Mouse (Mus musculus): ENCODE measurements around the gene Arhgap27.
"Not testable (repeated sequence)": the region's sequence is repeated elsewhere in the genome, so short reads cannot be mapped to it uniquely, and the experiment has no call there.

The Arhgap27 gene

DNA sequence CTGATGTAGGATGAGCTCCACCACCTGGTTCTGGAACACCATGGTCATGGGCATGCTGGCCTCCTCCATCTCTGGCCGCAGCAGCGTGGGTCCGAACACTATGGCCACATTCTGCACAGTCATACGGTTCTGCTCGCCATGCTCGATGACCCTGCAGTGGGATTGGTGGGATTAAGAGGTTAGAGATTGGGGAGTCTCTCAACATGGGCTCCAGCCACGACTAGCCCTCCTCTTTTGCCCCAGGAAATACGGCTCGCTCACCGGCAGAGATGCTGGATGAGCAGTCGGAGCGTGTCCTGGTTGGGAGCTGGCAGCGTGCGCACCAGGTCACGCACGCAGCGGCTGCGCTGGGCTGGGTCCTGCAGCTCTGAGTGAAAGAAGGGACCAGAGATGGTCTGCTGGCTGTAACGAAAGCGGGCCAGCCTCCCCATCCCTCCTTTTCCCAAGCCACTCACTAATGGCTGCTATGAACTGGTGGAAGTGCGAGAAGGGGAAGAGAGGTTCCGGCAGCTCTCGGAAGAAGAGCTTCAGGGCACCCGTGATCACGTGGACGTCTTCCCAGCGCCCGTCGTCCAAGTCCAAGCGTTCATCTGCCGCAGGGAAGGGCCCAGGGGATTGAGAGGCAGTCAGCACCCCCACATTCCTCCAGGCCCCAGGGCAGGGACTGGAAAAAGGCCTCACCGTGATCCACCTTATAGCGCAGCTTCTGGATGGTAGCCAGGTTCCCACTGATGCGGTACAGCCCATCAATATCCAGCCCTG lies 30.4 kb downstream of the Arhgap27 start:
- DNase-seq (ENCODE audit: low spot score): no peak

DNA sequence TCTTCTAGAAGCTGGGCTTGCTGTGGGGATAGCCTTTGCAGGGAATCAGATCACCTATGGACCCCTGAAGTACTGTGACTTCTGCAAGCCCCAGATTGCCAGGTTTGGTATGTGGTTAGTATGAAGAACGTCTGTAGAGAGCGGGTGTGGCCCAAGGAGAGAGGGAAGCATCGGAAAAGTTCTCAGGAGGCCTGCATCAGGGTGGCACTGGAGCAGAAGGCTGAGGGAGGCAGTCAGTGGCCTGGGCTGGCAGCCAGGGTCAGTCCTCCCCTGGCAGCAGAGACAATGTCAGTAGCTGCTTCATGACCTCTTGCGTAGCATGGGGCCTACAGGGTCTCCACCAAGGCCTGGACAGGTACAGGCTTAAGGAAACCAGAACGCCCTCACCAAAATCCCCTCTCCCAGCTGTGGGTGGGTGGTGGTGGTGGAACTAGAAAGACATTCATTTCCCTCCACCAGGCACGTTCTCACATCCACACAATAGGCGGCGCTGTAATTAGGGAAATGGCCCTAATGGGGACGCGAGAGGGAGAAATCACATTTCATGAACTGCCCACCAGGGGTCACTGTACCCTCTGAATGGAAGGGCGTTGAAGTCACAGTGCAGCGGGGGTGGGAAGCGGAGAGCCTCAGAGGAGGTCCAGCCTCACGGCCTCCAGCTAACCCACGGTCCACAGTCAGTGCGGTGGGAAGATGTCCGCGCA lies 31.2 kb downstream of the Arhgap27 start:
- peak; percentile 88 for DNase-seq (ENCODE audit: low spot score)

DNA sequence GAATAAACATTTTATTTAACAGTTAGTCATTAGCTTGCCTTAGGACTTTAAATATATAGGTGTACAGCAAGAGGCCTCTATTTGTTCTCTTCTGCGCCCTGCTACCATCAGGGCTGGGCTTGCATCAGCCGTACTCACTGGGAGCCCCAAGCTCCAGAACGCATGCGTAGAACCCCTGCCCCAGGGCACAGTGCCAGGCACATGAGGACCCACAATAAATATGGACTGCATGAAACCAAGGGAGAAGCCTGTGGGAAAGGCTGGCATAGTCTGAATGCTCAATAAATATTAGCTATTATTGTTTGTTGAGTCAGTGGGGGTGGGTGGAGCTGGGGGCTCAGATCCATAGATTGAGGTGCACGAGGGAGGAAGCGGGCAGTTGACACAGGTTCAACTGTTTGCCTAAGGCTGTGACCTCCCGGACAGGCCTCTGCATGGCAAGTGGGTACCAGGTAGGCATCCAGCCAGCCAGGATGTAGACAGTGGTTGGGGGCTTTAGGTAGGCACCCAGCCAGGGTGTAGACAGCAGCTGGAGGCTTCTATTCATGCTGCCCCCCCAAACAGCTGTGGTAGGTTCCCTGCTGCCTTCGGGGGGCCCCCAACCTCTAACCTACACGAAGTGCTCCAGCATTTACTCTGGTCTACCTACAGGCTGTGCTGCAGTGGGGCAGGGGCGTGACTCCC lies 31.8 kb downstream of the Arhgap27 start:
- no peak for DNase-seq (ENCODE audit: low spot score)

DNA sequence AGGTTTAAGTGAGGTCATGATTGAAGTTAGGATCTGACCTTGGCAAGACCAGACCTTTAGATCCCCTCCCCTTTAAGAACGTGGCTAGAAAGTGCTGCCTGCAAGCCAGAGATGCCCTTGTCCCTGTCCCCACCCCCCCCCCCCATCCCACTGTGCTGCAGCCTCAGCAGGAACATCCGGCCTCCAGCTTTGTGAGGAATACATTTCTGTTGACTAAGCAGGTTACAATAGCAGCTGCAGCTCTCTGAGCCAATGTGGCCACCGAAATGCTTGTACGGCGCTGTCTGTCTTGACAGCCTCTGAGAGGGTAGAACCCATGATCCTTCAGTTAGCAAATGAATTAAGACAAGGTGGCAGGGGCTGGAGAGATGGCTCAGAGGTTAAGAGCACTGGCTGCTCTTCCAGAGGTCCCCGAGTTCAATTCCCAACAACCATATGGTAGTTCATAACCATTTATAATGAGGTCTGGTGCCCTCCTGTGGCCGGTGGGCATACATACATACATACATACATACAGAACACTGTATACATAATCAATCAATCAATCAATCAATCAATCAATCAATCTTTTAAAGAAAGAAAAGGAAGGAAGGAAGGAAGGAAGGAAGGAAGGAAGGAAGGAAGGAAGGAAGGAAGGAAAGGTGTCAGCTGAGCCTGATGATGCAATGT lies 32.7 kb downstream of the Arhgap27 start:
- no peak for DNase-seq (ENCODE audit: low spot score)

DNA sequence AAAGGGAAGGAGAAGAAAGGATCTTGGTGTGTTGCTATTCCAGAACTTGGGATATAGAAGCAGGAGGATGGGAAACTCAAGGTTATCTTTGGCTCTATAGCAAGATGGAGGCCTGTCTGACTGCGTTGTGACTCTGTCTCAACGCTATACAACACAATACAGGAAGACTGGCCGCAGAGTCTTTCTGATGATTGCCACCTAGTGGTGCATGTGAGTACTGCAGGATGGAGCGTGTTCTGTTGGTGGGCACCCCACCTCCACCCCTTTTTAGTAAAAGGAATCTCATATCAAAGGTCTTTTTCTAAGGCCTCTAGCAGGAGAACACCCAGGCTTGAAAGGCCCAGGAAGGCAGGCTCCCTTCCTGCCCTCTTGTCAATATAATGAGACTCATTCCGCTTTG lies 36.5 kb downstream of the Arhgap27 start:
- peak; percentile 79 for DNase-seq (ENCODE audit: low spot score)

DNA sequence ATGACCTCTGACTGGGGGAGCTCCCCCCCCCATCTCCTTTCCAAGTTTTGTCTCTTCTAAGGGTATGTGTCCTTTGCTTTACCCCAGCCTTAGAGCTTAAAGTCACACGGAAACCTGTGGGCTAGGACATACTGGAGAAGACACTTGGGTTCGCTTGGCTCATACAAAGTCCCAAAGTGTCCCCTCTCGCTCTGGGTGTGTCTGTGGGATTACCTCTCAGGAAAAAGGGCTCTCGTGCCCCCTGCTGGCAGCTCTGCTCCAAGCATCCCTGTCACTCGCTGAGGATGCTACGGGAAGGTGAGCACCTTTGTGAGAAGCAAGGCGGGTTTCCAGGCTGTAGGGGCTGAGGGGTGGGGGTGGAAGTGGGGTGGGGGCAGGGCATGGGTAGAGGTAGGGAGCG lies 38.3 kb downstream of the Arhgap27 start:
- DNase-seq (ENCODE audit: low spot score): peak; percentile 73

DNA sequence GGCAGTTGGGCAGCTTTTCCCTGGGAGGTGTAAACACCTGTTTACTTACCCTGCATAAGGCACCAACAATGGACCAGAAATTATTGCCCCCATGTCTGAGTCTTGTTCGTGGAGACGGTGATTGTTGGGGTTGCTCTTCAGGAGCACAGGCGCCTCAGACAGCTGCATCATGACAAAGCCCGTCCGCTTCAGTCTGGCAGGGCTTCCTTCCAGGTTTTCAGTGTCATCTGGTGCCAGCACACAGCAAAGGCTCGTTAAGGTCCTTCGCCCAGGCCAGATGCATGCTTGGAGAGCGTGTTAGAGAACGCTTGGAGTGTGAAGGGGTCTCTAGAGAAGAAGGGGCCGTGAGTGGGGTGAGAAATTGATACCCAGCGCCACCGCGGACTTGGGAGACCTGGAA lies 38.8 kb downstream of the Arhgap27 start:
- no peak for DNase-seq (ENCODE audit: low spot score)

DNA sequence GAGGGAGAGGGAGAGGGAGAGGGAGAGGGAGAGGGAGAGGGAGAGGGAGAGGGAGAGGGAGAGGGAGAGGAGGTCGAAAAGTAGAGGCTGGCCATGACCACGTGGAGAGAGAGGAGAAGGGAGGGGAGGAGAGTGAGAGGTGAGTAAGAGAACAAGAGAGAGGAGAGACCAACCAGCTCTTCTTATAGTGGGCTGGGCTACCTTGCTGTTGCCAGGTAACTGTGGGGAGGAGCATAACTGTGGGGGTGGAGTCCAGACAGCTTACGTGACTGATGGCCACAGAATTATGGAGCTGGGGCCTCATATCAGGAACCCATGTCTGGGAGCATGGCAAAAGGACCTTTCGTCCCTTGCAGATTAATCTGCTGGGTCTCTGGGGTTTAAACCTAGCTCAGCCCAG lies 40.7 kb downstream of the Arhgap27 start:
- DNase-seq (ENCODE audit: low spot score): not testable (repeated sequence)

DNA sequence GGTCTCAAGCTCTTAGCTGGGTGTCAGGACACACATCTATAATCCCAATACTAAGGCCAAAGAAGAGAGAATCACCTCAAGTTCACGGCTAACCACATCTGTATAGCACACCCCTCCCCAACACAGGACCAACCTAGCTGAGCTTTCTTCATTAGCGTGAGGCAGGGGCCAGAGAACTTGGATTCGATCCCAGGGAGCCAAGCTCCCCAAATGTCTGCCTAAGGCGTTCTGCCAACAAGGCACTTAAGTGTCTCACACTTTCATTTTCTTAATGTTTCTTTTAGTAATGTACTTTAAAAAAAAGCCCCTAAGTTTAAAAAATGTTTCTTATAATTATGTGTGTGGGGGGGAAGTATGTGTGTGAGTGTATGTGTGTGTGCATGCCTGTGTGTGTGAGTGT lies 42.8 kb downstream of the Arhgap27 start:
- DNase-seq (ENCODE audit: low spot score): no peak

DNA sequence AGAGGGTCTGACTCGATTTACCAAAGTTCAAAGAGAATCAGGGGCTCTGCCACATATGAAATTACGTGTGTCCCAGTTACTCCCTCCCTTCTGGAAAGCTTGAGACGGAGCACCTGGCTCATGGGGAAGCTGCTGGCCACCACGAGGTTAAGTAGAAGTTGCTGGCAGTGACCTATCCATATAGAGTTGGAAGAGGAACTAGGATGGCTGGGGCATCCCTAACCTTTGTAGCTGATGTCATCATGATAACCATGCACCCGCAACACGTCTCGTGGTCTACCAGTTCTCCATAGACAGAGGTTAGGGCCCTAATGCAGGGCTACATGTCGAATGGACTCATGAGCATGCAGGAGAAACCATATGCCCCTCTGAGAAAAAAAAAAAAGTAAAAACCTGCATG lies 43.3 kb downstream of the Arhgap27 start:
- no peak for DNase-seq (ENCODE audit: low spot score)

DNA sequence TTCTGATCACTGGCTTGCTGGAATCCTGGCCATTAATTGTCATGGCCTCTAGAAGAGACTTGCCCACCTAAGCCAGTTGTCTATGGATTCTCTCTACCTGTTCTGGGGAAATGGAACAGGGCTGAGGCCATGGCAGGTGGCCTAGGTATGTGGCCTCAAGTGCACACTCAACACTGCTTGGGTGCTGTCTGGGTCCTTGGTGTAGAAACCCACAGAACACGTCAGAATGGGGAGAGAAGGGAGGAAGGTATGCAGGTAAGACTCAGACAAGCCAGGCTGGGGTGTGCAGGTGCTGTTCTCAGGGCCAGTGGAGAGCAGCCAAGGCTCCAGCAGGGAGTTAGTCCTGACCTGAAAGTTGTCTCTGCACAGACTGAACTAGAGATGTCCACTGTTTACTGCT lies 45.5 kb downstream of the Arhgap27 start:
- no peak for DNase-seq (ENCODE audit: low spot score)

DNA sequence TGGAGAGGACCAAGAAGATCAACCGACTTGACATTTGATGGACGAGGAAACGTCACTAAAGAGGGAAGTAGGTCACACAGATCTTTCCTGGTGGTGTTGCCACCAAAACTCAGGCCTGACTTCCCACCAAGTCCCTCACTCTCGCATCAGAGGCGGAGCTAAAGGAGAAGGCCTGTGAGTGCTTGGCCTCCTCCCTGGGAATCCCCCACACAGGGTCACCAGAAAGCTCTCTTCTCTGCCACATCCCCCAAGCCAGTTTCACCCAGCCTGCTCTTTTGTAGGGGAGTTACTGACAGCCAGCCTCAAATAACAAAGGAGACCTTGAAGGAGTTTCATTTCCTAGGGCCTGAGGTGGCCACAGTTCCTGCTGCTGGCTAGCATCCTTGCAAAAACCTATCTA lies 48.1 kb downstream of the Arhgap27 start:
- DNase-seq (ENCODE audit: low spot score): no peak

DNA sequence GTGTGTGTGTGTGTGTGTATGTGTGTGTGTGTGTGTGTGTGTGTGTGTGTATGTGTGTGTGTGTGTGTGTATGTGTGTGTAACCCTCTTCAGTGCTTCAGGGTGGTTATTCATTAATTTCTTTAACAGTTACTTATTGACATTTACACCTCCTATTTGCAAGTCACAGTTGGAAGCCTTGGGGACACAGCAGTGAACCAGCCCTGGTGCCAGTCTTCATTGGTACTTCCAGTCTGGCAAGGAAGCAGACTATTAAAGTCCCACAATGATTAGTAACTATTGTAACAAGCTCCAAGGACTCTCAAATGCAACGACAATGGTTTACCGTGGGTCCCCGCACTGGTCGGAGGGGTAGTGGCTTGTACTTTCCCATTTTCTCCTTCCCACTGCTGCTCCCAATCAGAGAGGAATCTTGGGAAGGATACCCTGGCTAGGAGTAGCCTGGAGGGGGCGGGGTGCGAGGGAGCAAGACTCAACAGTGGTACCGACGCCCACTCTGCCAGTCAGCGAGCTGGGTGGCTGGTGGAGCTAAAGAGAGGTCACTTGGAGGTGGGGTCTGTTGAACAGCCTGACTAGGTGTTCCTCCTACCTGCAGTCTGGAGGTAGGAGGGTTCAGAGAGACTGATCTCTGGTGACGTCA lies 48.6 kb downstream of the Arhgap27 start:
- no peak for DNase-seq (ENCODE audit: low spot score)

DNA sequence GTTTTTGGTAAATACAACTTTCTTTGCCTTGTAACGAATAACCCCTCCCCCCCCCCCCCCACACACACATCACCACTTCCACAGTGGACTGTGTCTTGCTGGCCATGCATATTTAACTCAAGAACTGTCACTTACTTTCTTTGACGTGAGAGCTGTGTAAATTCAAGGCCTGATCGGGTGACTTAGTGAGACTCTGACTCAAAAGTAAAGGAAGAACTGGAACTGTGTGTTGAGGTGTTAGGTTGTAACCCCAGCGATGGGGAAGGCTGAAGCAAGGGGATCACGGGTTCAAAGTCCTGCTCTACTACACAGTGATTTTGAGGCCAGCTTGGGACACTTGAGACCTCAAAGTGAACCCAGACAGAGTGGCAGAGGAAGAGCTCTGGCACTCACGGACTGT lies 50.0 kb downstream of the Arhgap27 start:
- no peak for DNase-seq (ENCODE audit: low spot score)

DNA sequence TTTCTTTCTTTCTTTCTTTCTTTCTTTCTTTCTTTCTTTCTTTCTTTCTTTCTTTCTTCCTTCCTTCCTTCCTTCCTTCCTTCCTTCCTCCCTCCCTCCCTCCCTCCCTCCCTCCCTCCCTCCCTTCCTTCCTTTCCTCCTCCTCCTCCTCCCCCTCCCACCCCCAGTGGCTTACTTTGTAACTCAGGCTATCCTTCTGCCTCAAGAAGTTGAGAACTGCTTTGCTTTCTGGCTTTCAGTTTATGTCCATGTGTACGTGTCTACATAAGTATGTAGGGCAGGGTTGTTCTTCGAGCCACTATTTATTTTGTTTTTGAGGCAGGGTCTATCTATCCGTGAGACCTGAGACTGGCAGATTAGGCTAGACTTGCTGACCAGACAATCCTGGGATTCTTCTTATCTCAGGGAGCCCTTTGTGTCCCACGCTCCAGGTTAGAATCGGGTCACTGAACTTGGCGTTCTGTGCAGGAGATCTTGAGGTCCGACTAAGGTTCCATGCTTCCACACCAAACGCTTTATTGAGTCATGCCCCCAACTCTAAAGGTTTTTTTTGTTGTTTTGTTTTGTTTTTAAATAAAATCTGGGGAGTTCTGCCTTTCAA lies 50.7 kb downstream of the Arhgap27 start:
- DNase-seq (ENCODE audit: low spot score): no peak

DNA sequence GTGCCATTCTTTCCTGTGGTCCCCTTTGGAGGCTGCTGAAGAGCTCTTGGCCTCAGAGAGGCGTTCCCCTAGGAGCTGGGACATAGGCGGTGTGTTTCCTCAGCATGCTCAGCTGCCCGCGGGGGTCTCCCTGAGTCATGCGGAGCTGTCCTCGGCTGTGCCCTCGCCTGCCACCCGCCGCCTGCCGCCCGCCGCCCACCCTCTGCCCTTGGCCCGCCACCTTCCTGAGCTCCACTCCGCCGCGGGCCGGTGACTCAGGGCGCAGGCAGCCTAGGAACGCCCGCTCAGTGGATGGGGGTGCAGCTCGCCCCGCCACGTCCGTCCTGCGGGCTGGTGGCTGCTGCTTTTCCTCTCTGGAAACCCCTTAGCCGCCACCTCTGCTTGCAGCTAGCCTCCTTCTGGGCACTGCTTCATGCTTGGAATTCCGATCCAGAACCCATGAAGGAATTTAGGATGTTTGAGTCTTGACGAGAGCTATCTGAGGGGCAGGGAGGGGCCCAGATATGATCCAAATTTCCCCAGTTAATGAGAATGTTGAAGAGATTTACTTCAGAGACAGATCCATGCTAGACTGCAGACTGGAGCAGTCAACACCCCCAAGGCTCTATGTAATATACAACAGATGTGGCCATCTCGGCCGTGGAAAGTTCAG lies 51.4 kb downstream of the Arhgap27 start:
- peak; percentile 82 for DNase-seq (ENCODE audit: low spot score)

DNA sequence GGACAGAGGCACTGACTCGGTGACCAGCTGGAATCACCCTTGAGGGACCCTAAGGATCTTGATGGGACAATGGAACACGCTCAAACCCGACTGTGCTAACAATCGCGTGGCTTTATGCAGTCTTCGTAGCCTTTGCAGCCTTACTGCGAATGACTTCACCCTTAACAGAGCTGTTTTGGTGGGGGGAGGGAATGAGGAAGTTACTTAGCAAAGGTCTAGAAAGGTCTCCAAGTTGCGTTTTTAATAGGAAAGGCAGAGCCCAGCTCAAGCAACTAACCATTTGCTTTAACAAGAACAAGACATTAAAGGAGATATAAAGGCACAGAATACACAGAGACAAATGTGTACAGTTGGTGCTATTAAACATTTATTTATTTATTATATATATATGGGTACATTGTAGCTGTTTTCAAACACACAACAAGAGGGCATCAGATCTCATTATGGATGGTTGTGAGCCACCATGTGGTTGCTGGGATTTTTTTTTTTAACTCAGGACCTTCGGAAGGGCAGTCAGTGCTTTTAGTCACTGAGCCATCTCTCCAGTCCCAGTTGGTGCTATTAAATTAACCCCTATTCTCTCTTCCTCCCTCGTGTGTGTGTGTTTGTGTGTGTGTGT lies 53.4 kb downstream of the Arhgap27 start:
- DNase-seq (ENCODE audit: low spot score): no peak

DNA sequence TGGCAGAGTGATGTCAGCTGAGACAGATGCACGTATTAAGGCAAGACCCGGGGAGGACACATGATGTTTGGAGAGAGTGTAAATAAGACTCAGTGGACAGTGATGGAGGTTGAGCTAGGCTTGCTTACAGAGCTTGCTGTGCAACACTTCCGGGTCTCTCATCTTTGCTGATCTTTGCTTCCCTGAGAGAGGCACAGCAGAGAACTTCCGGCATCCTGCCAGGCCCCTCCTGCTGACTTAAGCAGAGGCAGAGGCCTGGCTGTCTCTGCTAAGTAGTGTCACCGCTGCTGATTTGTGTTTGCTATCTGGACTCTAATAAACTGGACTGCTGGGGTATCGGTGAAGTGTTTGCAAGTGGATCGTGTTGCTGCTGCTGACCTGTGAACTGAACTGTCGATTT lies 55.6 kb downstream of the Arhgap27 start:
- peak; percentile 76 for DNase-seq (ENCODE audit: low spot score)

DNA sequence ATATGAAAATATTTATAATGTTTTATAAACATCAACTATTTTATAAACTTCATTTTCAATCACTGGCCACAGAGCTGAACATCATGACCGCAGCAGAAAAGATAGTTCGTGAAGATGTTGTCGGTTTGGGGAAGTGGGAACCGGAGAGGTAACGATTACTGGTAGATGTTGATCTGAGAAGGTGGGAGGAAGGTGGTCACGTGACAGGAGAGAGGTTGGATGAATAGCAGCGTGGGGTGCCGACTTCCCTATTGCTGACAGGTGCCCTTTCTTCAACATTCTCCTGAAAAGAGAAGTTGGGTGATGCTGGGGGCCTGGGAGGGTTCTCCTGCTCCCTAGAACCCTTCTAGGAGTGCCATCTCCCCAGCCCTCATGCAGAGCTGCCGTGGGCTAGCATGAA lies 59.0 kb downstream of the Arhgap27 start:
- DNase-seq (ENCODE audit: low spot score): no peak

DNA sequence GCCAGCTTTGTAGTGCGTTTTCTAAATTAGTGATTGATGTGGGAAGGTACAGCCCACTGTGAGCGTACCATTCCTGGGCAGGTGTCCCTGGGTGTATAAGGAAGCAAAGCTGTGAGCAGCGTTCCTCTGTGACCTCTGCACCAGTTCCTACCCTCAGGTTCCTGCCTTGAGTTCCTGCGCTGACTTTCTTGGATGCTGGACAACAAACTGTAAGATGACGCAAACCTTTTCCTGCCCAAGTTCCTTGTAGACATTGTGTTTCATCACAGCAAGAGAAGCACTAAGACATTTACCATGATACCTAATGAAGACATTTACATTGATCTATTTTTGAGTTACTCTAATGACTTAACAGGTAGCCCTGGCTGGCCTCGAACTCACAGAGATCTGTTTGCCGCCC lies 68.7 kb downstream of the Arhgap27 start:
- no peak for DNase-seq (ENCODE audit: low spot score)

DNA sequence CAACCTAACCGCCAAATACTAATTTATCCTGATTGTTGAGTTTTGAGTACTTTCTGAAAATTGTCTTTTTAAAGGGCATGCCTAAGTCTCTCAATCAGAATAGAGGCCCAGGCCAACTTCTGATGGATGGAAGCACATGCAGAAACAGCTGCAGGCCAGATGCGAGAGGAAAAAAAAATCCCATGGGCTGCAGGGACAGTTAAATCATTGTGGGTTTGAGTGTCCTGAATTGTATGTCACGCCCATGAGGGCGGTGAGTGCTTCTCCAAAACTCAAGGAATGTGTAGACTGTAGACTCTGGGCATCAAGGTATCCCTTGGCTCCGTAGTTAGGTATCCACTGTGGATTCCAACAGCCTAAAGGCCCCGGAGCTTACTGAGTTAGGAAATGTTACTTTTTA lies 69.4 kb downstream of the Arhgap27 start:
- no peak for DNase-seq (ENCODE audit: low spot score)
